Mouse (Mus musculus) cerebellum, postnatal 14 days (tissue): ENCODE data around the gene Traf2.

ENCODE experiments used
- DNase-seq, 2 experiments: peaks; one replicate each; pipeline ENCODE4 v3.0.0; 2021; ENCODE audit warnings: mixed read lengths in 2 of 2

Gene Traf2

DNA sequence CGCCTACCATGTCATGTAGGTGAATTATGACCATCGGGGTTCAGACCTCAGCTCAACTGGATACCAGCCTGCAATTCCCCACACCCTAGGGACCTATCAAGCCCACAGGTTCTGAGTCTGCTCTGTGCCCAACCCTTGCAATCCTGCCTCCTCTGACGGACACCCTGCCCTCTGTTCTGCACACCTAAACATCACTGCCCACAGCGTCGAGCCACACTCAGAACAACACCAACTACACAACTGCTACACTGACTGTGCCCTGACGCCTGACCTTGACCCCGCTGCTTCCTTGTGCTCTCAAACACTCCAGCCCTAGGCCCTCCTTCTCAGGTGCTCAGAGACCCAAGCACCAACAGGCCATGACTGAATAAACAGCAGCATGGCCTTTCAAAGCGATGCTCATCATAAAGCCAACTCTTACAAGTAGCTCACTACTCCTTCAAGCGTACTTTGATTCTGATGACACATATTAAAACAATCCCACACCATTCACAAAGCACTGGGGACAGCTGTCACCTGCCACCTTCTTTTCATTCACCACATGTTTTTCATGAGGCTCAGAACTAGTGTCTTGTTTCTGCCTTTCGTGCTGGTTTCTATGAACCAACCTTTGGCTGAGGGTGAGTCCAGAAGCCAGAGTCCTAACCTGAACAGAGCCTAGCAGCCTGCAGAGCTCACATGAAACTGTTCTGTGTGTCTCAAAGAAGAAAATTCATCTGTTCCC lies 4.9 kb downstream of the Traf2 start:
- DNase-seq: no peak

DNA sequence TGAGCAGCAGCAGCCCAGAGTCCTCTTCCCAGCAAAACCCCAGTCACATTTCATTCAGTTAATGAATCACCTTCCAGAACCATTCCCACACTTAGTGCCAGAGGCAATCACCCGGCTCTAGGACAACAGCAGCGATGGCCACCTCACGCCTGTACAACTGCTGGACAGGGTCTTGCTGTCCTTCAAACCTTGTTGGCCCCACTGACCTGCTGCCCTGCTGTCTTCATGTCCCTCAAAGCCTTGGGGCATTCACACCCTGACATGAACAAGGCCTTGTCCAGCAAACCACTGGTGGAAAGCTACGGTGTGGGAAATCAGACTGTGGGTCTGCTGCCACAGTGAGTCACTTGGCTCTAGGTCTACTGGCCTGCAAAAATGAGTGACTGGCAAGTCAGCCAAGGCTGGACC lies 6.2 kb downstream of the Traf2 start:
- DNase-seq: no peak

DNA sequence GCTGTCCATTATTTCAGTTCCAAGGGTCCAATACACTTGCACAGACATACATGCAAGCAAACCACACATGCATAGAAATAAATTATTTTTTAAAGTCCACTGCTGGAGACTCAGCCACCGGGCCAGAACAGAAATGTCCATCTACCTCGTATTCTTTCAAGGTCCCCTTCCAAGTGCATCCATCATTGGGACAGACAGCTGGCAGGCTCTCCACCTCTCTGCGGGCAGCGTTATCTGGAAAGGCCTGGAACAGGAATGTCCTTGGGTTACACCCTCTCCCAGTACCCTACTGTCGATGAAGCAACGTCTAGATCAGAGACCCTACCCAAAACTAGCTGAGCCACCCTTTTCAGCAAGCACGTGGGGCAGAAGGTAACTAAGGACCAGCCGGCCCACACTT lies 10.2 kb downstream of the Traf2 start:
- DNase-seq: no peak

DNA sequence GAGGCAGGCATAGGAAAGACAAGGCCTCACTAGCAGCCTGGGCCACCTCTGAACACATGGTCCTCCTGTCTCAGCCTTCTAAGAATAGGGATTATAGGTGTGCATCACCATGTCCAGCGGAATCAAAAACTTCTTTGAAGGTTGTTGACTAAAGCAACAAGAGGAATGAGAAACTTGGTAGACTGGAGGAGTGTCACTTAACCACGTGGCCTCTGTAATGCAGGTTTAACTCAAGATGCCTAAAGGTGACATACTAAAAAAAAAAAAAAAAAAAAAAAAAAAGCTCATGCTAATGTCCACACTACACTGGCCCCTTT lies 11.9 kb downstream of the Traf2 start:
- no peak for DNase-seq

DNA sequence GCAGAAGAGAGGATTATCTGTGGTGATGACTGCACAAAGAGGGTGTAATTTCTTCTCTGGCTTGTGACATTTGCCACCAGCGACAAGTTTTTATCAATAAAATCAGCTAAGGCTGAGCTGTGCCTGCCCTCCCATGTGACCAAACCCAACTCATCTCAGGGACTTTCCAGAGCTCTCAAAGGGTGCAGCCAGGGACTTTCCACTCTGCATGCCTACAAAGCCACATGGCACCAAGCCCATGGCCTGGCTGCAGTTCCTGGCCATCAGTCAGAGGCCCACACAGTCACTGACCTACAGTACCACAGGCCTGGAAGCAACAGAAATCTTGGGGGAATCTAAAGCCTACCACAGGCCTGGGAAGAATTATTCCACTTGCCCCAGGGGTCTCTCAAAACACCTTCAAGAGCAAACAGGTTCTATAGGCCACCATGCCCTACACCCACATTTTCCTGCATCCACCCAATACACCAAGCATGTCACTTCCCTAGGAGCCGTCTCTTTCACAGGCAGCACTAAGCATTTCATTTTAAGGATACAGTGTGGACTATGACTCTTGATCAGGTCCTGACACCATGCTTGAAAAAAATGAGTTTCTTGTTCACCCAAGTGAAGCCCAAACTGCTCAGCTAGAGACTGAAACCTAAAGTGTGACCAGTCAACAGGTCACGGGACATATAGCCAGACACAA lies 12.4 kb downstream of the Traf2 start:
- peak; percentile 70 to 76 for DNase-seq

DNA sequence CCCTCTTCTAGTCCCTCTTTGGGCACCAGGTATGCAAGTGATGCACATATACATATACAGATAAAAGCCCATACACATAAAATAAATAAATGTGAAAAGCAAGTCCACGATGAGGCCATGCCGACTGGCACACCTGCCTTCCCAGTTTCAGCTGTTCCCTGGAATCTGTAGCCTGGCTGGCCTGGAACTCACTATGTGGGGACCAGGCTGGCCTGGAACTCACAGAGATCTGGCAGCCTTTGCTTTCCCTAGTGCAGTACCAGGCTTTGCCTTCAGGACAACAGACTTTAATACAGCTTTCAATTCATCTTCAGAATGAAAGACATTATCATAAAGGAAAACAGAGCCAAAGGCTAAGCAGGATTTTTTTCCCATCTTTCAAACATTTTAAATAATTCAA lies 13.0 kb downstream of the Traf2 start:
- no peak for DNase-seq

DNA sequence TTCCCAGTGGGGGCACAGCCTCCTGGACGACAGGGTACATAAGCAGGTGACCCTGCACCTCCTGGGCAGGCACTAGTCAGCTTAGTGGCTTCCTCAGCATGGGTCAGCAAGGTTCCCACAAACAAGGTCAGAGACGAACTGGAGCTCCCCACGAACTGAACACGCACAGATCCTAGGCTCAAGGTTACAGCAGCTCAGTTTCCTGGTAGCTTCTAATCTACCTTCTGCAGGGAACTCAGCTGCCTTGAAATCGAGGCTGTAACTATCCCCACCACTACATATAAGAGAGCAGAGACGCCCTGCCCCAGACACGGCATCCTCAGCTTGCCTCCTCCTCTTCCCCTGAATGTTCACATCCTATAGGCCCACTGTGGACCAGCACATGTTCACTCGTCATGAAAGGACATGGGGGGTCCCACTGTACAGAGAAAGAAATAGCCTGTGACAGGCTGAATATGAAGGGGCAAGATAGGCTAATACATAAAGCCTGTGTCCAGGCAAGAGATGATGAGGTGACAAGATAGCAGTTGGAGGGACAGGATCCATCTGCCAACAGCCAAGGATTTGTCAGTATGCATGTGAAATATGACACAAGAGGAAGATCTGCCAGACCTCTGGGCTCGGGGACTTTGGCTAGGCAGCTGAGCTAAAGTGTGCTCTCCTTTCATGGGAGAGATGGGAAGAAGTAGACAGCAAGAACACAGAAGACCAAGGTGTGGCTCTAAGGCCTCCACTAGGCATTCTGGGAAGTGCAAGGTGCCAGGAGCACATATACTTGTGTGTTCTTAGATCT lies 20.0 kb downstream of the Traf2 start:
- DNase-seq: no peak

DNA sequence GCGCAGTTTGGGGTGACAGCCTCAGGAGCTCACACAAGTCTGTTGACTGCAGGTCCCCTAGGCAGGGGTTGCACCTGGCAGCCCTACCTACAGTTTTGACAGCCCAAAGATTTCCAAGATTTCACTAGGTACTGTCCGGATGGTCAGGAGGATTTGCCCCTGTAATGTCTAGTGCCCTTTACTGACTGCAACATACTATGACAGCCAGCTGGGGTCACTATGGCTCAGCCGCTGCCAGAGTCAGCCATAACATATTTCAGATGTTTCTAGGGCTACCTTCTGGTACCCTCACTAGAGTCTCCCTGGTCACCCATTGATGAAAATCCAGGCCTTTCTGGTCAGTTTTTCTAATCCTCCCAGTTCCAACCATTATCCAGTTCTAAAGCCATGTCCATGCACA lies 36.8 kb downstream of the Traf2 start:
- DNase-seq: no peak

DNA sequence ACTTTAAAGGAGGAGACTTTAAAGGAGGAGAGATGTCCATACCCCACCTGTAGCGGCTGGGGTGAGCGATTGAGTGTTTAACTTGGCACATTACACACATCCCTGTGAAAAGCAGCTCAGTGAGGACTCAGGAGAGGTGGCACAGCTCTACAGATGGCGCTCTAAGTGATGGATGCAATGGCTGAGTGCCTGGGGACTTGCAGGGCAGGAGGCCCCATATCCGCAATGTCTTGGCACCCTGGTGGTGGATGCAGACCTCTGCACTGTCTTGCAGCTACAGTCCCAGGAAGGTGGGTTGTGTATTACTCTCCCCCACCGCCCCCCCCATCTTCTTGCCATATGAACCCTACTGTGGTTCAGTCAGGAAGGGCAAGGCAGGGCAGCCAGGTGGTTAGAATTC lies 39.8 kb downstream of the Traf2 start:
- no peak for DNase-seq

DNA sequence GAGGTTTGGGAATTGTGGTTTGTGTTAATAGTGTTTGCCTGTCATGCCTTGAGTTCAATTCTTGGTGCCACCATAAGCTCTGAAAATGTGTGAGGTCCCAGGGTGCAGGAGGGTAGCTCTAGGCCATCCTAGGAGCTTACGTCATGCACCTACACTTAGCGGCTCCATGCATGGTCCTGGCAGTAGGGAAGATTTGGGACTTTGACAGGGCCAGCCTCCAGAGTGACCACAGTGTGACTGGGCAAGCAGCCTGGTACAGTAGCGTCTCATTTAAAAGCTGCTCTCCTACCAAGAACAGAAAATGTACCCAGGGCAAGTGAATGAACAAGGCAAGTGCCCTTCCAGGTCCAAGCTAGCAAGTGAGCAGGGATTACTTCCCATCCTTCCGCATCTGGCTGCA lies 40.9 kb downstream of the Traf2 start:
- DNase-seq: peak in 1 of 2 experiments; percentile 56

DNA sequence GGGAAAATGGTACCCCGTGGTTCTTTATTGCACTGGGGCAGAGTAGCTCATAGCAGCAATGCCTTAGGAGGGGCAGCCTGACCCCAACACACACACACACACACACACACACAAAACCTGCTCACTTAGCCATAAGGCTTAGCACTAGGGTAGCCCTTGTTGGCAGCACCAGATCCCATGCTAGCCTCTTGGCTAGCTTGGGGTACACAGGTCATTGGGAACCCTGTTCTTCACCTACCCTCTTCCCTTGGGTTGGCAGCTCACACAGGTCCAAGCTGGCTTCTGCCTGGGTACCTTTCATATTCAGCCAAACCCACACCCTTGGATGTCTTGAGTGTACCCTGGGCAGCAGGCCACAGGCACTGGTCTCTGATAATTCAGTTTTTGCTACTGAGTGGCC lies 41.7 kb downstream of the Traf2 start:
- DNase-seq: peak; percentile 51 to 56

DNA sequence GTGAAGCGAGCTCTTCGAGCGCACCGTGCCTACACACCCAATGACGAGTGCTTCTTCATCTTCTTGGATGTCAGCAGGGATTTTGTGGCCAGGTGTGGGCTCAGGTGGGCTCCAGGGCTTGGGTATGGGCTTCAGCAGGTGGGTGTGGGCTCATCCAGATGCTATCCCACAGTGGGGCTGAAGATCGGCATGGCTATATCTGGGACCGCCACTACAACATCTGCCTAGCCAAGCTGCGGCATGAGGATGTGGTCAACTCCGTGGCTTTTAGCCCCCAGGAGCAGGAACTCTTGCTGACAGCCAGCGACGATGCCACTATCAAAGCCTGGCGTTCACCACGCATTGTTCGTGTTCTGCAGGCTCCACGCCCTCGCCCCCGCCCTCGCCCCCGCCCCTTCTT lies 42.2 kb downstream of the Traf2 start:
- DNase-seq: no peak

DNA sequence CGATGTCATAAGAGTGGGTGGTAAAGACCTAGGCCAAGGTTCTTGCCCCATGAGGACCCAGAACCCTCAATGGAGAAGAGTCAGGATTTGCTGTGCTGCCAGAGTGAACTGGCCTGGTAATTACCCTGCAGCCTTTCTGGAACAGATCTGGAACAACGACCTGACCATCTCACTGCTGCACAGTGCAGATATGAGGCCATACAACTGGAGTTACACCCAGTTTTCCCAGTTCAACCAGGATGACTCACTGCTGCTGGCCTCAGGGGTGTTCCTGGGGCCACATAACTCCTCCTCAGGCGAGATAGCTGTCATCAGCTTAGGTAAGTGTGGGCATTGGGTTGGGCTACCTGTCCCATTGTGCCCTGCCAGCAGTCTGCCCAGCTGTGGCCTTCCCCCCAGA lies 44.0 kb downstream of the Traf2 start:
- no peak for DNase-seq

DNA sequence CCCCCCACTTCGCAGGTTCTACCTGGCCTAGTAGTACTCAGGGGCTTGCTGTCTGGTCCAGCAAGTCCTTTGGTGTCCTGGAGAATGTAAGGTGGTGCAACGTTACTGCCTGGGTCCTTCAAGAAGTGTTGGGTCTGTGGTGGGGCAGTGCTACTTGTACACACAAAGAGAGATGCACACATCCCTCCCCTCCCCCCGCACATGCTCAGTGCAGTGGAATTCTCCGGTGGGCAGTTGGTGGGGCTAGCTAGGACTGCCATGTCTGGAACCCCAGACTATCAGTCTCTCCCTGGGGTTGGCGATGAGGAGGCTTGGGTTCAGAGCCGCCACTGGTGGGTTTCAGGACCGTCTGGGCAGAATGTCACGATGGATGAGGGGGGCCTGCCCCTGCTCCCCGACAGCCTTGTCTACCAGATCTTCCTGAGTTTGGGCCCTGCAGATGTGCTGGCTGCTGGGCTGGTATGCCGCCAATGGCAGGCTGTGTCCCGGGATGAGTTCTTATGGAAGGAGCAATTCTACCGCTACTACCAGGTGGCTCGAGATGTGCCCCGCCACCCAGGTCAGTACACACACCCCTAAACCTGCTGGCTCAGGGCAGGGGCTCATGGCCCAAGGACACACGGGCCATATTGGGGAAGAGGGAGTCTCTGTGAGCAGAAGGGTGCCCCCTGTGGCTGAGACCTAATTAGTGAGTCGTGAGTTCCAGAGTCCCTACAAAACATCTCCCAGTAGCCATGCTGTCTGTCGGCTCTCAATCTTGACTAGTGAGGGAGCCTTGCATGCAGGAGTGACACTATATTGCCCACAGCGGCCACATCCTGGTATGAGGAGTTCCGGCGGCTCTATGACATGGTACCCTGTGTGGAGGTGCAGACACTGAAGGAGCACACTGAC lies 44.9 kb downstream of the Traf2 start, which contains the start of gene C8g:
TSS of gene C8g (minus strand) at position 127 of the 894 bp plus-strand sequence.
- no peak for DNase-seq

DNA sequence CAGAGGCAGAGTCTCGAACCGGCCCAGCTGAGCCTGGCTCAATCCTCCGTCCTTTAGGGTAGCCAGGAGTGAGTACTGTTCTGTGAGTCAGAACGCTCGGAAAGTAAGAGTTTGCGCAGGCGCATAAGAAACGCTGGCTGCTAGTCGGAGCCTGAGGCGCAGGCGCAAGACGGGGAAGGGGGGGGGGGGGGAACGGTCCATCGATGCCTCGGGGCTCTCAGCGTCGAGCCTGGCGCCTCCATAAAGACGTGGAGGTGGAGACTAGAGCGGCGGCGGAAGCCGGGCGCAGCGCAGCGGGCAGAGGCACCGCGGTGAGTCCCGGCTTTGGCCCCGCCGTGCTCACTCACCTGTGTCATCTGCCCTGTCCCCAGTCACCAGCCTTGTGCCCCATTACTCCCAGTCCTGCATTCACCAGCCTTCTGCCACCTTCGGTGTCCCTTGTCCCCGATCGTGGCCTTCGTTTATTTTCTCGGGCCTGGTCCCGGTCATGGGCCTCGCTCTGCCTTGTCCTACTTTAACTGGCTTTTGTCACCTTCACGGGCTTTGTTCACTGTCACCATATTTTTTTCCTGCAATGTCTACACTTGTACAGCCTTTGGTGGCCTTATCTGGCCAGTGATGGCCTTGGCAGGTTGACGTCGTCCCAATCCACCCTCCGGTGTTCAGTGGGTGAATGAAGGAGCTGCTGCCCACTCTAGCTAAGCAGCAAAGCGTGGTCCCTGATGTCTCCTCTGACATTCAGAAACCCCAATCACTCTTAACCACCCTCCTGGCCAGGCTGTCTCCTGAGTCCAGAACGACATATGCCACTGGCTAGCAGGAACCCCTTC lies 45.9 kb downstream of the Traf2 start, which contains the start of gene Fbxw5:
TSS of gene Fbxw5 (plus strand) at position 175 of the 830 bp plus-strand sequence.
- DNase-seq: peak; percentile 88 to 89

DNA sequence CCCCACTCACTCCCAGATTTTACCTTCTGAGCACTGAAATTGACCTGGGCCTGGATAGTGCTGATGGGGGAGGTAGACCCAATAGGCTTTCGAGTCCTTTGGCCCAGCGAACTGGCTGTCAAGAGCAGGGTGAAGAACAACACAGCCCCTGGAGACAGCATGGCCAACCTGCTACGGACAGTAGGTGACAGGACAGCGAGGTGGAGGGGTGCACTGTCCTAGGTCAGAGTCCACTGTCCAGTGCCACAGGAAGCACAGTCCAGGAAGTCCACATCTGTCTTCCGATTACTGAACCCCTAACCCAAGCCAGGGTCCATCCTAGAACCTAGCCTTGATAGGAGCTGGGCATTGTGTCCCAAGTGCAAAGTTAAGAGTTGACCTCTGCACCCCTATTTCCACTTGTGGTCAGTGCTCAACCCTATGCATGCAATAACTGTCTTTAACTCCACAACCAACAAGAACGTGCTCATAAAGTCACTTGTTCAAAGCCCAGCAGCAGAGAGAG lies 46.6 kb downstream of the Traf2 start:
- no peak for DNase-seq

DNA sequence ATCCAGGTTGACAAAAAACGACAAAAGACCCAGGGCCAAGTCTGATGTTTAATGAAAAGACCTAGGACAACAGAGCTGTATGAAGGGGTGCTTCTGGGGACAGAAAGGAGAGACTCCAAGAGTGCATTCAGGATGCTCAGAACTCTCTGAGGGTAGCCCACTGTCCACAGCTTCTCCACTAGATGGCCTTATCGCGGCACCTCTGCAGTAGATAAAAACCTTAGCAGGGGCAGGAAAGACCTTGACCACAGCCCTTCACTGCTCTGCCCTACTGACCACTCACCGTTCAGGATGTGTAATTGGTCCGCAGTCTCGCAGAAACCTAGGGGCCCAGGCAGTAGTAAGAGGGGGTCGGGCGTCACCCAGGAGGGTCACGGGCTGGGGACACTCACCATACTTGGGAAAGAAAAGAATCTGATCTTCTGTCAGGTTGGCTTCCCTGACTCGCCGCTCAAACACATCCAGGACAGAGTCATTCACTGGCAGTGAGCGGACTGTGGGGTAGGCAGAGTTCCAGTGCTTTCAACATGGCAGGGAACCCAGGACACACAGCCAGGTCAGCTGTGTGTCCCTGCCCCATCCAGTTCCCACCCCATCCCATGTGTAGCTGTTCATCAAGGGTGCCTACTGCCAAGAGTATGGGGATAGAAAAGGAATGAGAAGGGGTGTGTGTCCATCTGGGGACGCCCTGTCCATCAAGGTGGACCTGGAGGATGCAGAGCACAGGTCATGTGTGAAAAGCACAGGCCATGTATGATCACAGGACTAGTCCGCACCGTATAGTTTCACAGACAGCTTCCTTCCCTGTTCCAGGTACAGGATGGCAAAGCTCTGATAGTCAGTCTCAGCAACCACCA lies 47.9 kb downstream of the Traf2 start:
- no peak for DNase-seq

DNA sequence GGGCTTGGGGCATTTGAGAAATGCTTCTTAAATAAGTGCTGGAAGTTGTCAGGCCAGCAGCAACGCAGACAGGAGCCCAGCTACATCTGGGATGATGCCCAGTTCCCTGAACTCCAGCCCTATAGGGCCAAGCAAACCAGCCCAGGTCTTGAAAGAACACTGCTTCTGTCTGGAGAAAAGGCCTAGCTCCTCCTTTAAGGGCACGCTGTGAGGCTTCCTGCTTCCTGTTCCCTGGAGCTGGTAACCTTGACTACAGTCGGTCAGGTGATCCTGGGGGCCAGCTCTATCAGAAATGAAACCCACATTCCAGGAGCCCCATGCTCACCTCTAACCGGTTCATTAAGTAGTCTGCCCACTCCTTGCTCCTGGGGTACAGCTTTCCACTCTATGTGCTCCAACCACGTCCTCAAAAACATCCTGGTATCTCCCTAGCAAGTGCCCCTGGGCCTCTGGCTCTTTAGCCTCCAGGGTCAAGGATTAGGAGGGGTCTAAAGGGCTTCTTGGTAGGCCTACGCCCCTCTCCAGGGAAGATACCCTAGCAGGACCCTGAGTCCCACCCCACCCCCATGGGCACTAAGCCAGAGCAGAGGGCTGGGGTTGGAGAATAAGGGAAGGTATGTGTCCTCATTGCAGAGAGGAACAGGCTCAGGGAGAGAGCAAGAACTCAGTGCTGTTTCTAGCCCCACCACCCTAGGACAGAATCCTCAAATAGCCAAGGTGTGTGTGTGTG lies 48.7 kb downstream of the Traf2 start:
- DNase-seq: no peak

DNA sequence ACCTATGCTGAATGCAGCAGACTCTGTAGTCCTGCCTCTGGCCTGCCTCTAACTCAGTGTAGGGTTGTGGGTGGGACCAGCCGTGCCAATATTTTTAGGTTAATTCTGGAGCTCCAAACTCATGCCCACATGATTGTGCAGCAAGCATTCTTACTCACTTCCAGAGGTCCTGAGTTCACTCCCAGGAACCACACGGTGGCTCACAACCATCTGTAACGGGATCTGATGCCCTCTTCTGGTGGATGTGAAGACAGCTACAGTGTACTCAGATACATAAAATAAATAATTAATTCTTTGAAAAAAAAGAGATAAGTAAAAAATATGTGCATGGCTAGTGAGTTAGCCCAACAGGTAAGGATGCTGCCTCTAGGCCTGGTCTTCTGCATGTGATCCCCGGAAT lies 50.3 kb downstream of the Traf2 start:
- DNase-seq: peak in 1 of 2 experiments; percentile 55

DNA sequence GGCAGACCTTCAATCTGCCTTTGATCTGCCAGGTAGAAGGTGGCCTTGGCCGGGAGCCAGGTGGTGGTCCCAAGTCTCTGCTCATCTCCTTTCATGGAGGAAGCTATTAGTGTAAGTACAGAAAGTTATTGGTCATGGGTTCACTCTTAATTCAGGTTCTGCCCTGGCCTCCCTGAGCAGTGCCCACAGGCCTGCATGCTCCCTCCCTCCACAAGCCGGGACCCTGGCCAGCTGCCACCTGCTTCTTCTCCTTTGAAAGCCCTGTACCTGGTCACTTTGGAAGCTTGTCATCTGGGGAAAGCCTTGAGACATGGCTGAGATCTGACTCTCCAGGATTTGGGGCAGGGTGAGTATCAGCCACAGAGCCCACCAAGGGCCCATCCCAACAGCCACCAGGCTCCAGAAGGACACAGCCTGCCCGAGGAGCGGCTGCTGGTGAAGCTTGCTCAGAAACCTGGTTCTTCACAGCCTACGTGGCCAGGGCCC lies 53.2 kb downstream of the Traf2 start, which contains the start of gene Lcn12:
TSS of gene Lcn12 (minus strand) at position 436 of the 486 bp plus-strand sequence.
- peak; percentile 75 to 81 for DNase-seq
